Mouse (Mus musculus) embryonic facial prominence, embryonic 13.5 days (tissue): ENCODE data around the gene Knstrn. TPM values are rescaled to one million over a fixed set of nuclear protein-coding genes. Genes with fewer than 3 reads are reported as not detected.
A peak's percentile ranks its signal among the peaks of the same experiment; 100 is the strongest.

Source experiments
- ATAC-seq: fragments of 200-750 bp; cut with Nextera tagmentation; 2 replicates; pipeline ENCODE4 v1.8.0; 2017; ENCODE audit warnings: low read depth; ENCODE audit not compliant: insufficient number of reproducible peaks, insufficient read depth, low FRiP score, low TSS enrichment
- H3K27ac ChIP-seq: fragments of 300-500 bp; sonication (generic); 2 replicates; pipeline ENCODE4 v1.5.1; 2015; ENCODE audit warnings: moderate library complexity, mild to moderate bottlenecking, inconsistent platforms
- H3K27me3 ChIP-seq: fragments of 300-500 bp; sonication (generic); 2 replicates; pipeline ENCODE4 v1.6.1; 2015; ENCODE audit warnings: mild to moderate bottlenecking, inconsistent platforms
- H3K36me3 ChIP-seq: fragments of 300-500 bp; sonication (generic); 2 replicates; pipeline ENCODE4 v1.6.1; 2015; ENCODE audit warnings: mild to moderate bottlenecking, inconsistent platforms
- H3K4me1 ChIP-seq: fragments of 300-500 bp; sonication (generic); 2 replicates; pipeline ENCODE4 v1.6.1; 2015; ENCODE audit warnings: inconsistent platforms
- H3K4me2 ChIP-seq: fragments of 300-500 bp; sonication (generic); 2 replicates; pipeline ENCODE4 v1.6.1; 2015; ENCODE audit warnings: moderate library complexity, mild to moderate bottlenecking, inconsistent platforms
- H3K4me3 ChIP-seq: fragments of 300-500 bp; sonication (generic); 2 replicates; pipeline ENCODE4 v1.5.1; 2015; ENCODE audit warnings: mild to moderate bottlenecking, inconsistent platforms
- H3K9ac ChIP-seq: fragments of 300-500 bp; sonication (generic); 2 replicates; pipeline ENCODE4 v1.6.1; 2015; ENCODE audit warnings: mild to moderate bottlenecking, inconsistent platforms
- H3K9me3 ChIP-seq: fragments of 300-500 bp; sonication (generic); 2 replicates; pipeline ENCODE4 v1.6.1; 2016; ENCODE audit warnings: inconsistent platforms
- WGBS: fragments of 180-500 bp; shearing (Covaris S2); methylation state at CpG from one replicate; pipeline ENCODE4 v1.1.7; 2015; ENCODE audit warnings: mixed read lengths; 5-methylcytosine and 5-hydroxymethylcytosine counted together
- polyA plus RNA-seq: library from polyadenylated mRNA; unstranded; fragments of >200 nt; fragmentation: Nextera tagmentation; extraction: Ambion mirVana; gene quantifications from 2 replicates; pipeline ENCODE4 v1.2.1, GENCODE M21; 2015

The Knstrn gene
- polyA plus RNA-seq, 1 experiment from 2014 or later, result 115 TPM

GRCm38 (mm10) chr2:118779065-118779464, 34.7 kb upstream of the Knstrn start:
- peaks cover 18% of the 10 kb centered on the region for H3K4me1 ChIP-seq
- no peaks in the 10 kb centered on the region for H3K36me3 ChIP-seq
- H3K4me2 ChIP-seq, result peak overlapping the region; percentile 68
- peaks cover 13% of the 10 kb centered on the region for H3K27me3 ChIP-seq
- ATAC-seq, result no peak
- no peak overlapping the region for H3K27ac ChIP-seq
- WGBS, result 8% methylated on average over 10 of the region's 10 CpGs
- peak overlapping the region; percentile 17; the same call in 1 of the 2 replicates for H3K9ac ChIP-seq
- peak overlapping the region; percentile 41 for H3K4me3 ChIP-seq
- H3K9me3 ChIP-seq, result no peaks in the 10 kb centered on the region

- peak within 1 kb of the TSS; percentile 17; the same call in 1 of the 2 replicates for H3K9ac ChIP-seq
- ATAC-seq, result peak; percentile 81
- 11% methylated on average over 39 of the region's 39 CpGs for WGBS
- H3K9me3 ChIP-seq, result no peaks in the 10 kb centered on the region
- H3K36me3 ChIP-seq, result no peaks in the 10 kb centered on the region
- H3K27ac ChIP-seq, result no peak within 1 kb of the TSS
- peaks cover 18% of the 10 kb centered on the region for H3K4me1 ChIP-seq
- H3K4me3 ChIP-seq, result peak within 1 kb of the TSS; percentile 41
- H3K4me2 ChIP-seq, result peak within 1 kb of the TSS; percentile 68
- peaks cover 13% of the 10 kb centered on the region for H3K27me3 ChIP-seq
Observed at GRCm38 (mm10) chr2:118779504-118780480, 34.0 kb upstream of the Knstrn start, which contains the start of gene Disp2. TSS of gene Disp2 (plus strand) at chr2:118779719.

- no peak overlapping the region for H3K4me3 ChIP-seq
- H3K9me3 ChIP-seq, result no peaks in the 10 kb centered on the region
- H3K27ac ChIP-seq, result no peak overlapping the region
- H3K27me3 ChIP-seq, result peaks cover 16% of the 10 kb centered on the region
- 57% methylated on average over 1 of the region's 1 CpGs for WGBS
- no peak for ATAC-seq
- peaks cover 13% of the 10 kb centered on the region for H3K4me1 ChIP-seq
- H3K9ac ChIP-seq, result no peak overlapping the region
- no peaks in the 10 kb centered on the region for H3K36me3 ChIP-seq
- no peak overlapping the region for H3K4me2 ChIP-seq
Observed at GRCm38 (mm10) chr2:118781115-118781514, 32.7 kb upstream of the Knstrn start.

- WGBS, result 46% methylated on average over 4 of the region's 4 CpGs
- no peaks in the 10 kb centered on the region for H3K9me3 ChIP-seq
Observed at GRCm38 (mm10) chr2:118782303-118782702, 31.5 kb upstream of the Knstrn start.

GRCm38 (mm10) chr2:118783093-118783492, 30.7 kb upstream of the Knstrn start:
- Histone ChIP-seq H3K27ac (no peak overlapping the region), H3K9ac (peak overlapping the region; percentile 11; the same call in 1 of the 2 replicates), H3K9me3 (no peaks in the 10 kb centered on the region), H3K27me3 (peaks cover 20% of the 10 kb centered on the region), H3K4me1 (peaks cover 13% of the 10 kb centered on the region), H3K4me2 (no peak overlapping the region), H3K36me3 (no peaks in the 10 kb centered on the region), H3K4me3 (no peak overlapping the region)
- no peak for ATAC-seq
- 44% methylated on average over 5 of the region's 5 CpGs for WGBS

More at GRCm38 (mm10) chr2:118782303-118782702, 31.5 kb upstream of the Knstrn start:
- no peak overlapping the region for H3K27ac ChIP-seq
- no peak overlapping the region for H3K4me3 ChIP-seq
- H3K27me3 ChIP-seq, result peaks cover 20% of the 10 kb centered on the region
- no peak for ATAC-seq
- H3K36me3 ChIP-seq, result no peaks in the 10 kb centered on the region
- no peak overlapping the region for H3K4me2 ChIP-seq
- H3K4me1 ChIP-seq, result peaks cover 13% of the 10 kb centered on the region
- H3K9ac ChIP-seq, result no peak overlapping the region

GRCm38 (mm10) chr2:118783663-118784062, 30.1 kb upstream of the Knstrn start:
- ATAC-seq, result no peak
- Histone ChIP-seq H3K36me3 (no peaks in the 10 kb centered on the region), H3K27ac (no peak overlapping the region), H3K9ac (no peak overlapping the region), H3K4me1 (peaks cover 13% of the 10 kb centered on the region), H3K9me3 (no peaks in the 10 kb centered on the region), H3K4me2 (no peak overlapping the region), H3K4me3 (no peak overlapping the region), H3K27me3 (peaks cover 20% of the 10 kb centered on the region)
- WGBS, result 90% methylated on average over 7 of the region's 7 CpGs

GRCm38 (mm10) chr2:118786525-118786924, 27.3 kb upstream of the Knstrn start:
- Histone ChIP-seq H3K27ac (no peak overlapping the region), H3K9me3 (no peaks in the 10 kb centered on the region), H3K4me2 (no peak overlapping the region), H3K4me3 (no peak overlapping the region), H3K36me3 (no peaks in the 10 kb centered on the region), H3K9ac (no peak overlapping the region), H3K4me1 (peaks cover 7% of the 10 kb centered on the region; the same call in 1 of the 2 replicates), H3K27me3 (peaks cover 24% of the 10 kb centered on the region)
- 88% methylated on average over 5 of the region's 5 CpGs for WGBS
- no peak for ATAC-seq

GRCm38 (mm10) chr2:118789501-118789900, 24.3 kb upstream of the Knstrn start:
- Histone ChIP-seq H3K4me1 (peaks cover 7% of the 10 kb centered on the region; the same call in 1 of the 2 replicates), H3K9ac (no peak overlapping the region), H3K9me3 (no peaks in the 10 kb centered on the region), H3K4me3 (no peak overlapping the region), H3K27me3 (peaks cover 27% of the 10 kb centered on the region), H3K36me3 (no peaks in the 10 kb centered on the region), H3K27ac (no peak overlapping the region), H3K4me2 (no peak overlapping the region)
- no peak for ATAC-seq
- 88% methylated on average over 11 of the region's 11 CpGs for WGBS

GRCm38 (mm10) chr2:118790221-118790550, 23.6 kb upstream of the Knstrn start:
- WGBS, result 54% methylated on average over 12 of the region's 12 CpGs
- no peaks in the 10 kb centered on the region for H3K36me3 ChIP-seq
- H3K4me1 ChIP-seq, result peaks cover 7% of the 10 kb centered on the region; the same call in 1 of the 2 replicates
- peak overlapping the region; percentile 45 for H3K4me2 ChIP-seq
- H3K9me3 ChIP-seq, result no peaks in the 10 kb centered on the region
- H3K27ac ChIP-seq, result no peak overlapping the region
- no peak for ATAC-seq
- H3K9ac ChIP-seq, result peak overlapping the region; percentile 57
- H3K27me3 ChIP-seq, result peaks cover 25% of the 10 kb centered on the region
- peak overlapping the region; percentile 16; the same call in 1 of the 2 replicates for H3K4me3 ChIP-seq

GRCm38 (mm10) chr2:118790551-118791525, 23.0 kb upstream of the Knstrn start:
- H3K36me3 ChIP-seq, result no peaks in the 10 kb centered on the region
- no peak for ATAC-seq
- no peaks in the 10 kb centered on the region for H3K9me3 ChIP-seq
- H3K27ac ChIP-seq, result no peak overlapping the region
- H3K9ac ChIP-seq, result peak overlapping the region; percentile 57
- peaks cover 7% of the 10 kb centered on the region; the same call in 1 of the 2 replicates for H3K4me1 ChIP-seq
- WGBS, result 24% methylated on average over 44 of the region's 44 CpGs
- H3K4me2 ChIP-seq, result peak overlapping the region; percentile 45
- H3K27me3 ChIP-seq, result peaks cover 25% of the 10 kb centered on the region
- H3K4me3 ChIP-seq, result peak overlapping the region; percentile 16; the same call in 1 of the 2 replicates
